Mouse (Mus musculus): Measurements from ENCODE around the gene Ky. TPM values are rescaled to one million over a fixed set of nuclear protein-coding genes. Genes with fewer than 3 reads are reported as not detected.

Ky gene
- polyA plus RNA-seq, 1 experiment from 2014 or later: 0.05 TPM

GRCm38 (mm10) chr9:102594667-102595393 lies 89.3 kb downstream of the Ky start:
- Histone ChIP-seq H3K4me2 (ENCODE audit: low read length) (no peak overlapping the region), H3K9ac (ENCODE audit: low read depth, low read length) (no peak overlapping the region), H3K27me3 (ENCODE audit: insufficient read depth, low read length) (no peaks in the 10 kb centered on the region), H3K27ac (no peak overlapping the region), H3K4me3 (replicated peaks; ENCODE audit: low read depth, low read length) (no peak overlapping the region), H3K4me1 (replicated peaks; ENCODE audit: insufficient read depth, low read length) (peaks cover 6% of the 10 kb centered on the region; the same call in 1 of the 2 replicates), H3K36me3 (ENCODE audit: insufficient read depth, low read length) (peaks cover 24% of the 10 kb centered on the region; the same call in 1 of the 2 replicates), H3K9me3 (replicated peaks; ENCODE audit: low read length) (no peaks in the 10 kb centered on the region)
- 40% methylated on average over 6 of the region's 6 CpGs for WGBS
- ATAC-seq (replicated peaks; ENCODE audit: low FRiP score, low read depth) (peak; percentile 59), DNase-seq (ENCODE audit: low spot score) (peak; percentile 39)
- no peak for TF ChIP-seq CTCF (IDR thresholded peaks at IDR 0.05; ENCODE audit: low read depth)

Other genes starting within 250 kb of the Ky start
- gene Ephb1, start 151.1 kb upstream of the Ky start, polyA plus RNA-seq (2015; fragmentation: Nextera tagmentation; extraction: Ambion mirVana): 4.2 and 4.3 TPM in 2 replicates
- 213 and 222 TPM in 2 replicates for gene Anapc13, start 120.5 kb downstream of the Ky start, polyA plus RNA-seq (2015; fragmentation: Nextera tagmentation; extraction: Ambion mirVana)
- gene Cep63, start 120.8 kb downstream of the Ky start, polyA plus RNA-seq (2015; fragmentation: Nextera tagmentation; extraction: Ambion mirVana): 52.1 and 53.4 TPM in 2 replicates
- gene Amotl2, start 210.9 kb downstream of the Ky start, polyA plus RNA-seq (2015; fragmentation: Nextera tagmentation; extraction: Ambion mirVana): 40.8 and 44.3 TPM in 2 replicates

Measured in kidney, postnatal 0 days (tissue).